Comparison of ENCODE assay signal across 8 mouse cellular contexts in the genomic region with DNA sequence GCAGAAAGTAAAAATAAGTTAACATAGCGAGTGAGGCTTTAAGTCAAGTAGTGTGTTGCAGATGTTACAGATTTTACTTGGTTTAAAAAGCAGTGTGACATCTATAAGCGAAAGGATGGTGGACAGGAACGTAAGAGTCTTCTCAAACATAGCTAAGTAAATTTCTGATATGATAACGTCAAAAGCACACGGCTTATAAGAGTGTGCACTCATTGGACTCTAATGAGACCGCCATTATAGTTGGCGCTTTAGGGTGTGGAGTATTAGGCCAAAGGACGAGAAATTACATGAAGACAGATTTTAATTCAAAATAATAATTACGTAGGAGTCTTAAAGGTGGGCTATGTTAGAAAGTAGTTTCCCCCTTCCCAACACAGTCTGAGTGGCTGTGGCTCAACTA. TPM values are rescaled to one million over a fixed set of nuclear protein-coding genes. Genes with fewer than 3 reads are reported as not detected.
DNase-seq lines count a peak whose midpoint lies in the region; ATAC-seq and TF ChIP-seq lines count a peak whose summit lies in the region.

No protein-coding gene starts in this region.

- peaks cover 9% of the 10 kb centered on the region for H3K27me3 ChIP-seq in heart, embryonic 11.5 days (ENCODE audit: control insufficient read depth, insufficient read depth, low read length)
- no peaks in the 10 kb centered on the region; the same call in 1 of the 2 replicates for H3K27me3 ChIP-seq in E14TG2a.4 (ENCODE audit: insufficient read depth, low read length)
- H3K27me3 ChIP-seq in forebrain, embryonic 15.5 days, result no peaks in the 10 kb centered on the region
- no peaks in the 10 kb centered on the region; the same call in 1 of the 2 replicates for H3K27me3 ChIP-seq in liver, embryonic 14.5 days (ENCODE audit: control insufficient read depth, insufficient read depth, low read length)

- H3K4me1 ChIP-seq in heart, embryonic 11.5 days (ENCODE audit: control insufficient read depth, insufficient read depth, low read length), result peaks cover 3% of the 10 kb centered on the region; the same call in 1 of the 2 replicates
- H3K4me1 ChIP-seq in E14TG2a.4 (replicated peaks; ENCODE audit: low read depth, low read length), result peaks cover 12% of the 10 kb centered on the region
- peaks cover 16% of the 10 kb centered on the region for H3K4me1 ChIP-seq in forebrain, embryonic 15.5 days
- H3K4me1 ChIP-seq in liver, embryonic 14.5 days (replicated peaks; ENCODE audit: control insufficient read depth in 2 of 2, insufficient read depth in 2 of 2, low read length in 1 of 2), result peaks cover 5 to 16% of the 10 kb centered on the region in 2 experiments

- peak overlapping the region; percentile 83; the same call in 1 of the 2 replicates for H3K9ac ChIP-seq in heart, embryonic 11.5 days (ENCODE audit: low read depth, low read length)
- H3K9ac ChIP-seq in forebrain, embryonic 15.5 days (replicated peaks), result peak overlapping the region; percentile 95
- peak overlapping the region; percentile 73 for H3K9ac ChIP-seq in liver, embryonic 14.5 days (replicated peaks)

- no peak for TF ChIP-seq EP300 in liver, embryonic 14.5 days (IDR thresholded peaks at IDR 0.05; ENCODE audit: low read depth)

- no peak overlapping the region for H3K27ac ChIP-seq in heart, embryonic 11.5 days (ENCODE audit: low read depth, low read length)
- H3K27ac ChIP-seq in forebrain, embryonic 15.5 days (replicated peaks), result no peak overlapping the region
- no peak overlapping the region for H3K27ac ChIP-seq in liver, embryonic 14.5 days

- H3K9me3 ChIP-seq in heart, embryonic 11.5 days (replicated peaks; ENCODE audit: control insufficient read depth, low read length), result no peaks in the 10 kb centered on the region
- H3K9me3 ChIP-seq in E14TG2a.4 (ENCODE audit: low read length), result no peaks in the 10 kb centered on the region
- no peaks in the 10 kb centered on the region for H3K9me3 ChIP-seq in forebrain, embryonic 15.5 days
- no peaks in the 10 kb centered on the region for H3K9me3 ChIP-seq in liver, embryonic 14.5 days (ENCODE audit: control insufficient read depth, low read length)

- H3K36me3 ChIP-seq in heart, embryonic 11.5 days (ENCODE audit: control insufficient read depth, insufficient read depth, low read length), result no peaks in the 10 kb centered on the region
- H3K36me3 ChIP-seq in E14TG2a.4 (ENCODE audit: insufficient read depth, low read length), result 0 out of 2 replicates have a peak, but pooled peaks cover 4% of the 10 kb centered on the region
- H3K36me3 ChIP-seq in forebrain, embryonic 15.5 days, result no peaks in the 10 kb centered on the region
- H3K36me3 ChIP-seq in liver, embryonic 14.5 days (replicated peaks; ENCODE audit: control insufficient read depth, insufficient read depth, low read depth), result no peaks in the 10 kb centered on the region

- intact Hi-C loops in heart, postnatal 36 days (cut with DNase I), result no loop called here

- H3K4me3 ChIP-seq in heart, embryonic 11.5 days (ENCODE audit: low read depth, low read length), result peak overlapping the region; percentile 81
- H3K4me3 ChIP-seq in E14TG2a.4 (replicated peaks; ENCODE audit: low read length), result peak overlapping the region; percentile 100
- peak overlapping the region; percentile 97 for H3K4me3 ChIP-seq in forebrain, embryonic 15.5 days
- peak overlapping the region; percentile 84 to 97; a peak in 3 of 4 replicates for H3K4me3 ChIP-seq in liver, embryonic 14.5 days (ENCODE audit: insufficient read depth in 1 of 2, low read depth in 2 of 2, low read length in 2 of 2)

- no peak for DNase-seq in heart, postnatal 36 days
- no peak for DNase-seq in liver, embryonic 14.5 days (ENCODE audit: low read depth in 3 of 3, low spot score in 3 of 3)
- no peak for DNase-seq in right cerebral cortex, postnatal 36 days (ENCODE audit: low spot score in 2 of 2)
- no peak for DNase-seq in adrenal gland, postnatal 14 days
- no peak for DNase-seq in layer of hippocampus, adult 9-11 months

- 50% methylated on average over 9 of the region's 9 CpGs for WGBS in heart, embryonic 11.5 days (ENCODE audit: insufficient replicate concordance)
- 42% methylated on average over 9 of the region's 9 CpGs for WGBS in forebrain, embryonic 15.5 days
- WGBS in liver, embryonic 14.5 days (ENCODE audit: insufficient replicate concordance), result 32% methylated on average over 9 of the region's 9 CpGs

- no peak for TF ChIP-seq CTCF in E14TG2a.4 (conservative IDR thresholded peaks at IDR 0.05; ENCODE audit: low read length)
- TF ChIP-seq CTCF in liver, embryonic 14.5 days (IDR thresholded peaks at IDR 0.05; ENCODE audit: low read depth), result no peak

- no peak for ATAC-seq in heart, embryonic 11.5 days (replicated peaks; ENCODE audit: insufficient number of reproducible peaks, low FRiP score, low TSS enrichment)
- peak; percentile 56 for ATAC-seq in forebrain, embryonic 15.5 days (replicated peaks)
- ATAC-seq in liver, embryonic 14.5 days (ENCODE audit: insufficient read depth), result no peak

- peak overlapping the region; percentile 80 for H3K4me2 ChIP-seq in heart, embryonic 11.5 days
- peak overlapping the region; percentile 83 for H3K4me2 ChIP-seq in forebrain, embryonic 15.5 days (replicated peaks)
- peak overlapping the region; percentile 85 for H3K4me2 ChIP-seq in liver, embryonic 14.5 days (ENCODE audit: low read depth)

RNA-seq across cellular contexts. Expression of a gene that starts 0.4 kb away (rescaled TPM):
- polyA plus RNA-seq in heart, embryonic 11.5 days (2014; fragmentation: Nextera tagmentation; extraction: Ambion mirVana), result 33.1 and 35.9 TPM in 2 replicates
- 10 to 100 TPM; 20.8 to 21.6 TPM for total RNA-seq in heart, postnatal 36 days (2021)
- 36.3 and 37.7 TPM in 2 replicates for polyA plus RNA-seq in forebrain, embryonic 15.5 days (2015; fragmentation: Nextera tagmentation; extraction: Ambion mirVana)
- polyA plus RNA-seq in liver, embryonic 14.5 days (2012; rRNA removed), result 4.6 and 4.9 TPM in 2 replicates
- 22.9 and 24.7 TPM in 2 replicates for polyA plus RNA-seq in liver, embryonic 14.5 days (2014; fragmentation: Nextera tagmentation; extraction: Ambion mirVana)
- 27.0 and 29.2 TPM in 2 replicates for total RNA-seq in adrenal gland, postnatal 14 days (2021)

RNA-seq across cellular contexts. Expression of a gene that starts 1.1 kb away (rescaled TPM):
- 34.7 and 65.9 TPM in 2 replicates for polyA plus RNA-seq in heart, embryonic 11.5 days (2014; fragmentation: Nextera tagmentation; extraction: Ambion mirVana)
- 10 to 100 TPM; 11.8 to 16.8 TPM for total RNA-seq in heart, postnatal 36 days (2021)
- polyA plus RNA-seq in forebrain, embryonic 15.5 days (2015; fragmentation: Nextera tagmentation; extraction: Ambion mirVana), result 2.4 and 3.2 TPM in 2 replicates
- polyA plus RNA-seq in liver, embryonic 14.5 days (2012; rRNA removed), result 1.4 and 1.5 TPM in 2 replicates
- 0.58 and 0.68 TPM in 2 replicates for polyA plus RNA-seq in liver, embryonic 14.5 days (2014; fragmentation: Nextera tagmentation; extraction: Ambion mirVana)
- 3.4 and 4.0 TPM in 2 replicates for total RNA-seq in adrenal gland, postnatal 14 days (2021)

RNA-seq across cellular contexts. Expression of a gene that starts 20.2 kb away (rescaled TPM):
- not detected in 2 replicates for polyA plus RNA-seq in heart, embryonic 11.5 days (2014; fragmentation: Nextera tagmentation; extraction: Ambion mirVana)
- total RNA-seq in heart, postnatal 36 days (2021), result not detected
- polyA plus RNA-seq in forebrain, embryonic 15.5 days (2015; fragmentation: Nextera tagmentation; extraction: Ambion mirVana), result 0.03 TPM in 2 replicates
- not detected in 2 replicates for polyA plus RNA-seq in liver, embryonic 14.5 days (2012; rRNA removed)
- not detected in 2 replicates for polyA plus RNA-seq in liver, embryonic 14.5 days (2014; fragmentation: Nextera tagmentation; extraction: Ambion mirVana)
- not detected in 2 replicates for total RNA-seq in adrenal gland, postnatal 14 days (2021)
